Mouse (Mus musculus): ENCODE measurements around the gene Cdrt4. TPM values are rescaled to one million over a fixed set of nuclear protein-coding genes. Genes with fewer than 3 reads are reported as not detected.

The Cdrt4 gene
- polyA plus RNA-seq, 1 experiment from 2014 or later = not detected

- Histone ChIP-seq H3K27ac (ENCODE audit: low read depth, low read length) (no peak overlapping the region), H3K4me2 (replicated peaks; ENCODE audit: low read depth, low read length) (no peak overlapping the region), H3K4me1 (ENCODE audit: control insufficient read depth, insufficient read depth, low read length) (no peaks in the 10 kb centered on the region), H3K9me3 (ENCODE audit: control insufficient read depth, low read length) (no peaks in the 10 kb centered on the region), H3K4me3 (ENCODE audit: low read length) (no peak overlapping the region), H3K36me3 (ENCODE audit: control insufficient read depth, insufficient read depth, low read length) (no peaks in the 10 kb centered on the region), H3K27me3 (ENCODE audit: control insufficient read depth, insufficient read depth, low read length) (no peaks in the 10 kb centered on the region), H3K9ac (ENCODE audit: low read depth, low read length) (no peak overlapping the region)
- 68% methylated on average over 11 of the region's 11 CpGs for WGBS
- no peak for ATAC-seq (ENCODE audit: low FRiP score, low TSS enrichment)
These were observed 84.6 kb downstream of the Cdrt4 start for GRCm38 (mm10) chr11:63035420-63036211.

- Histone ChIP-seq H3K4me2 (replicated peaks; ENCODE audit: low read depth, low read length) (no peak overlapping the region), H3K9me3 (ENCODE audit: control insufficient read depth, low read length) (no peaks in the 10 kb centered on the region), H3K27me3 (ENCODE audit: control insufficient read depth, insufficient read depth, low read length) (no peaks in the 10 kb centered on the region), H3K4me3 (ENCODE audit: low read length) (no peak overlapping the region), H3K9ac (ENCODE audit: low read depth, low read length) (no peak overlapping the region), H3K27ac (ENCODE audit: low read depth, low read length) (peak overlapping the region; percentile 42; the same call in 1 of the 2 replicates), H3K36me3 (ENCODE audit: control insufficient read depth, insufficient read depth, low read length) (no peaks in the 10 kb centered on the region), H3K4me1 (ENCODE audit: control insufficient read depth, insufficient read depth, low read length) (no peaks in the 10 kb centered on the region)
- peak; percentile 62; the same call in 1 of the 2 replicates for ATAC-seq (ENCODE audit: low FRiP score, low TSS enrichment)
- WGBS = 35% methylated on average over 12 of the region's 12 CpGs
These were observed 89.1 kb downstream of the Cdrt4 start for GRCm38 (mm10) chr11:63040002-63040661.

Other genes starting within 250 kb of the Cdrt4 start
- gene Zfp287, start 219.3 kb upstream of the Cdrt4 start, polyA plus RNA-seq (2014; fragmentation: Nextera tagmentation; extraction: Ambion mirVana) = 5.9 and 10.1 TPM in 2 replicates
- not detected in 2 replicates for gene Gm10428, start 198.1 kb upstream of the Cdrt4 start, polyA plus RNA-seq (2014; fragmentation: Nextera tagmentation; extraction: Ambion mirVana)
- 19.6 and 19.7 TPM in 2 replicates for gene Zfp286, start 161.7 kb upstream of the Cdrt4 start, polyA plus RNA-seq (2014; fragmentation: Nextera tagmentation; extraction: Ambion mirVana)
- gene Trim16, start 131.0 kb upstream of the Cdrt4 start, polyA plus RNA-seq (2014; fragmentation: Nextera tagmentation; extraction: Ambion mirVana) = 10.5 and 18.6 TPM in 2 replicates
- gene Fbxw10, start 104.1 kb upstream of the Cdrt4 start, polyA plus RNA-seq (2014; fragmentation: Nextera tagmentation; extraction: Ambion mirVana) = 0.53 and 0.73 TPM in 2 replicates
- 62.1 and 62.9 TPM in 2 replicates for gene Tvp23b, start 71.7 kb upstream of the Cdrt4 start, polyA plus RNA-seq (2014; fragmentation: Nextera tagmentation; extraction: Ambion mirVana)
- not detected in 2 replicates for gene Tekt3, start 110.5 kb downstream of the Cdrt4 start, polyA plus RNA-seq (2014; fragmentation: Nextera tagmentation; extraction: Ambion mirVana)
- 59.6 and 68.1 TPM in 2 replicates for gene Pmp22, start 177.8 kb downstream of the Cdrt4 start, polyA plus RNA-seq (2014; fragmentation: Nextera tagmentation; extraction: Ambion mirVana)